Mouse (Mus musculus) hindbrain, embryonic 16.5 days (tissue): ENCODE results near the gene Slco2a1. TPM values are rescaled to one million over a fixed set of nuclear protein-coding genes. Genes with fewer than 3 reads are reported as not detected.

Source experiments
- ATAC-seq: fragments of 200-750 bp; cut with Nextera tagmentation; 2 replicates; pipeline ENCODE4 v1.8.0; 2017; ENCODE audit warnings: moderate TSS enrichment, moderate library complexity
- H3K27ac ChIP-seq: fragments of 300-500 bp; sonication (generic); 2 replicates; pipeline ENCODE4 v1.5.1; 2014; ENCODE audit warnings: low read depth, mild to moderate bottlenecking, control low read depth, low read length, moderate library complexity
- H3K27me3 ChIP-seq: fragments of 300-500 bp; sonication (generic); replicated peaks from 2 replicates; pipeline ENCODE4 v1.6.1; 2014; ENCODE audit warnings: low read length; ENCODE audit not compliant: control insufficient read depth, insufficient read depth
- H3K36me3 ChIP-seq: fragments of 300-500 bp; sonication (generic); 2 replicates; pipeline ENCODE4 v1.6.1; 2014; ENCODE audit warnings: mild to moderate bottlenecking, low read length, moderate library complexity, mixed read lengths; ENCODE audit not compliant: control insufficient read depth, insufficient read depth
- H3K4me1 ChIP-seq: fragments of 300-500 bp; sonication (generic); 2 replicates; pipeline ENCODE4 v1.6.1; 2014; ENCODE audit warnings: low read depth, low read length; ENCODE audit not compliant: control insufficient read depth, insufficient read depth
- H3K4me2 ChIP-seq: fragments of 300-500 bp; sonication (generic); 2 replicates; pipeline ENCODE4 v1.6.1; 2014; ENCODE audit warnings: mild to moderate bottlenecking, low read length, control low read depth, moderate library complexity
- H3K4me3 ChIP-seq: fragments of 300-500 bp; sonication (generic); 2 replicates; pipeline ENCODE4 v1.5.1; 2014; ENCODE audit warnings: mild to moderate bottlenecking, low read length, control low read depth, moderate library complexity
- H3K9ac ChIP-seq: fragments of 300-500 bp; sonication (generic); 2 replicates; pipeline ENCODE4 v1.6.1; 2014; ENCODE audit warnings: low read depth, mild to moderate bottlenecking, control low read depth, low read length, moderate library complexity
- H3K9me3 ChIP-seq: fragments of 300-500 bp; sonication (generic); 2 replicates; pipeline ENCODE4 v1.6.1; 2014; ENCODE audit warnings: mild to moderate bottlenecking, low read length, moderate library complexity; ENCODE audit not compliant: control insufficient read depth
- WGBS: fragments of 180-500 bp; shearing (Covaris S2); extraction: QIAGEN DNeasy Blood & Tissue Kit; methylation state at CpG from one replicate; pipeline ENCODE4 v1.1.7; 2014; 5-methylcytosine and 5-hydroxymethylcytosine counted together
- polyA plus RNA-seq: library from polyadenylated mRNA; unstranded; fragments of >200 nt; fragmentation: Nextera tagmentation; extraction: Ambion mirVana; gene quantifications from 2 replicates; pipeline ENCODE4 v1.2.1, GENCODE M21; 2015

Gene Slco2a1
- polyA plus RNA-seq, 1 experiment from 2014 or later, result 4.6 TPM

DNA sequence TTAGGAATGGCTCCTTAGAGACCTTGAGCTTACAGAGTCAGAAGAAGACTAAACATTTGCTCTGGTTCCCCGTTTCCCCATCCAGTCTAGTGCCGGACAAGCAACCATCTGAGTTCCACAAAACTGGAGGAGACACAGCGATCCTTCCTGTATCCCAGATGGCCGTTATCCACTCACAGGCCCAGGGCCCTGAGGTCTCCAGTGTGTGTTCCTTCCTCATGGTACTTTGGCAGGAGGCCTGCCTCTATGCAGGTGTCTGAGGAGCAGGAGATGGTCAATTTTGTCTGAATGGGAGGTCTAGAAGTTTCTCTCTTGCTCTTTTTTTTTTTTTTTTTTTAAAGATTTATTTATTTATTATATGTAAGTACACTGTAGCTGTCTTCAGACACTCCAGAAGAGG is 136.2 kb downstream of the Slco2a1 start:
- H3K36me3 ChIP-seq, result 0 out of 2 replicates have a peak, but pooled peaks cover 3% of the 10 kb centered on the region
- H3K27me3 ChIP-seq, result no peaks in the 10 kb centered on the region
- no peak overlapping the region for H3K4me2 ChIP-seq
- no peak overlapping the region for H3K27ac ChIP-seq
- no peaks in the 10 kb centered on the region for H3K9me3 ChIP-seq
- no peak overlapping the region for H3K9ac ChIP-seq
- 93% methylated on average over 4 of the region's 4 CpGs for WGBS
- no peak overlapping the region for H3K4me3 ChIP-seq
- peaks cover 6% of the 10 kb centered on the region; the same call in 1 of the 2 replicates for H3K4me1 ChIP-seq
- no peak for ATAC-seq

- peak overlapping the region; percentile 33 for H3K9ac ChIP-seq
- H3K4me3 ChIP-seq, result no peak overlapping the region
- H3K4me1 ChIP-seq, result peaks cover 19% of the 10 kb centered on the region
- ATAC-seq, result 0 out of 2 replicates have a peak, but pooled peaks have one; percentile 15
- no peaks in the 10 kb centered on the region for H3K9me3 ChIP-seq
- no peak overlapping the region for H3K4me2 ChIP-seq
- no peaks in the 10 kb centered on the region for H3K36me3 ChIP-seq
- peak overlapping the region; percentile 64 for H3K27ac ChIP-seq
- no peaks in the 10 kb centered on the region for H3K27me3 ChIP-seq
- 21% methylated on average over 6 of the region's 6 CpGs for WGBS
These were observed 145.1 kb downstream of the Slco2a1 start for GRCm38 (mm10) chr9:103133493-103134124.

GRCm38 (mm10) chr9:103134450-103135030 is 146.0 kb downstream of the Slco2a1 start:
- Histone ChIP-seq H3K9ac (peak overlapping the region; percentile 33), H3K4me3 (no peak overlapping the region), H3K4me1 (peaks cover 25% of the 10 kb centered on the region), H3K4me2 (no peak overlapping the region), H3K9me3 (no peaks in the 10 kb centered on the region), H3K36me3 (no peaks in the 10 kb centered on the region), H3K27ac (peak overlapping the region; percentile 64), H3K27me3 (no peaks in the 10 kb centered on the region)
- 52% methylated on average over 9 of the region's 9 CpGs for WGBS
- ATAC-seq, result peak; percentile 19

GRCm38 (mm10) chr9:103139481-103139880 is 151.0 kb downstream of the Slco2a1 start:
- 63% methylated on average over 6 of the region's 6 CpGs for WGBS
- Histone ChIP-seq H3K4me2 (no peak overlapping the region), H3K27me3 (no peaks in the 10 kb centered on the region), H3K9ac (no peak overlapping the region), H3K4me1 (peaks cover 13% of the 10 kb centered on the region), H3K4me3 (no peak overlapping the region), H3K27ac (no peak overlapping the region), H3K36me3 (peaks cover 11% of the 10 kb centered on the region; the same call in 1 of the 2 replicates), H3K9me3 (no peaks in the 10 kb centered on the region)
- no peak for ATAC-seq

- Histone ChIP-seq H3K4me3 (no peak overlapping the region), H3K27ac (no peak overlapping the region), H3K4me2 (no peak overlapping the region), H3K36me3 (peaks cover 11% of the 10 kb centered on the region; the same call in 1 of the 2 replicates), H3K27me3 (no peaks in the 10 kb centered on the region), H3K4me1 (peaks cover 17% of the 10 kb centered on the region), H3K9ac (no peak overlapping the region), H3K9me3 (no peaks in the 10 kb centered on the region)
- WGBS, result 88% methylated on average over 6 of the region's 6 CpGs
- ATAC-seq, result no peak
These were observed 151.9 kb downstream of the Slco2a1 start for GRCm38 (mm10) chr9:103140384-103140783.

GRCm38 (mm10) chr9:103141266-103141665 is 152.8 kb downstream of the Slco2a1 start:
- Histone ChIP-seq H3K4me3 (no peak overlapping the region), H3K27me3 (no peaks in the 10 kb centered on the region), H3K27ac (no peak overlapping the region), H3K4me1 (peaks cover 26% of the 10 kb centered on the region), H3K9ac (no peak overlapping the region), H3K9me3 (no peaks in the 10 kb centered on the region), H3K4me2 (no peak overlapping the region), H3K36me3 (peaks cover 11% of the 10 kb centered on the region; the same call in 1 of the 2 replicates)
- 87% methylated on average over 7 of the region's 7 CpGs for WGBS
- no peak for ATAC-seq

DNA sequence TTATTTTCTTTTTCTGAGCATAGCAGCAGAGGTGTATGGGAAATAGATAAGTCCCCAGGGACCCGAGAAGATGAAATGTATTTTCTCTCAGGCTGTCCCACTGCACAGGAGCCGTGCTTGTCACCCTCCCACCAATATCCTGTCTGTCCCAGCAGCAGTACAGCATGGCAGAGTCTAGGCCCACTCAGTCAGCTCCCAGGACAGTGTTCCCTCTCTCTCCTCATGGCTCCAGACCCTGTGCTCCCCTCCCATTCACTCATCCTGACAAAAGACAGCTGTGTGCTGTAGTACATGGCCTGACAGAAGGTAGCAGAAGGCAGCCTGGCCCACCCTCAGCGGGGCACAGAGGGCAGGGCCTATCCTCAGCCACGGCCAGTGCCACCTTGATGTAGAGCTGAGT is 155.4 kb downstream of the Slco2a1 start:
- H3K4me3 ChIP-seq, result no peak overlapping the region
- H3K27ac ChIP-seq, result peak overlapping the region; percentile 36
- H3K4me1 ChIP-seq, result peaks cover 47% of the 10 kb centered on the region
- H3K9ac ChIP-seq, result no peak overlapping the region
- peaks cover 11% of the 10 kb centered on the region; the same call in 1 of the 2 replicates for H3K36me3 ChIP-seq
- 47% methylated on average over 4 of the region's 4 CpGs for WGBS
- no peak overlapping the region for H3K4me2 ChIP-seq
- no peaks in the 10 kb centered on the region for H3K9me3 ChIP-seq
- no peak for ATAC-seq
- H3K27me3 ChIP-seq, result no peaks in the 10 kb centered on the region

DNA sequence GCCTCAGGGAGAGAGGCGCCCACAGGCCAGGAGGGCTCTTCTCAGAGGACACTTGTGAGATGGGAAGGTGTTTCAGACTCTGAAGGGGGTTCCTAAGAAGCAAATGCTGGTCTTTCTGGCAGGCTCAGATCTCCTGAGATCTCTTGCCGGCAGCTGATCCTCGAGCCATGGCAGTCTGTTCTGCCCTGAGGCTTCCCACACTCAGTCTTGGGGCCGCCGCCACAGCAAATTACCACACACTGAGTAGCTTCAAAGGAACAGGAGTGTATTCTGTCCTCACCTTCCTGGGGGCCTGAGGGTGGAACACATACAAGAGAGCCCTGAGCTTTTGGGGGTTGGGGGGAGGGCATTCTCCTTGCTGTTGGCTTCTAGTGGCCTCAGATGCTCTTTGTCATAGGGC is 156.8 kb downstream of the Slco2a1 start:
- 0 out of 2 replicates have a peak overlapping the region, but pooled peaks have one; percentile 25 for H3K9ac ChIP-seq
- WGBS, result 27% methylated on average over 5 of the region's 5 CpGs
- ATAC-seq, result no peak

More for the DNA sequence above, 156.8 kb downstream of the Slco2a1 start:
- peaks cover 42% of the 10 kb centered on the region for H3K4me1 ChIP-seq
- H3K9me3 ChIP-seq, result no peaks in the 10 kb centered on the region
- H3K36me3 ChIP-seq, result peaks cover 11% of the 10 kb centered on the region; the same call in 1 of the 2 replicates
- peak overlapping the region; percentile 36; the same call in 1 of the 2 replicates for H3K27ac ChIP-seq
- no peaks in the 10 kb centered on the region for H3K27me3 ChIP-seq
- no peak overlapping the region for H3K4me3 ChIP-seq
- no peak overlapping the region for H3K4me2 ChIP-seq
